Mouse (Mus musculus): ENCODE data around the gene Myo9b.

Gene Myo9b

DNA sequence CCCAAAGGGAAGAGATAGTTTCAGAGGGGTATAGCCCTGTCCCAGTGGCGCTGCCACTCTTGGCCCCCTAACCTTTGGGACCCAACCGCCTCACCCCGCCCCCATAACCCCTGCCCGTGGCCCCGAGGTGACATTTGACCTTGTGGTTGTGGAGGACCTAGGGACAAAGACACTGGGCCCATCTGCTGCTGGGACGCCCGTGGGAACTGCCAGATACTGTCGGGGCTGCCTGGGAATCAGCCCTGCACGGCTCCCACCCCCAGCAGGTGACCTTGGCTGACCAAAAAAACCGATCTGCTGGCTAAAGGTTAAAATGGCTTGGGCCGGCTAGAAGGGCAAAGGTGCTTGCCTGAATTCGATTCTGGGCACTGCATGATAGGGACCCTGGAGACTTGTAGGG lies 110.9 kb downstream of the Myo9b start:
- in situ Hi-C loops (cut with MboI, MseI) = no loop called here

GRCm38 (mm10) chr8:71383860-71384259 lies 111.3 kb downstream of the Myo9b start:
- in situ Hi-C loops (cut with MboI, MseI) = no loop called here

- in situ Hi-C loops (cut with MboI, MseI) = no loop called here
Measured at GRCm38 (mm10) chr8:71385212-71385835, 112.8 kb downstream of the Myo9b start.

DNA sequence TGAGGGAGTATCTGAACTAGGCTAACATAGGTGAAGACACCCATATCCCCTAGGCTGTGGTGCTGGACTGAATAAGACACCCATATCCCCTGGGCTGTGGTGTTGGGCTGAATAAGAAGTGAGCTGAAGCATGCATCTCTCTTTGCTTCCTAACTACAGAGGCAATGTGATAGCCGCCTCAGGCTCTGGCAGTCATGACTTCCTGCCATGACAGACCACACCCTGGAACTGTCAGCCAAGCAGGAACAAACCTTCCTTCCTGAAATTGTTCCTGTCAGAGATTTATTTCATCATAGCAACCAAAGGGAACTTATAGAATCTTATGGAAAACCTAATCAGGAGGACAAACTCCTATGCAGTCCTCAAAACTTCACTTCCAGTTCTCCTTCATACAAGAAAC lies 115.8 kb downstream of the Myo9b start:
- in situ Hi-C loops (cut with MboI, MseI) = no loop called here

GRCm38 (mm10) chr8:71391696-71392095 lies 119.2 kb downstream of the Myo9b start:
- in situ Hi-C loops (cut with MboI, MseI) = no loop called here

GRCm38 (mm10) chr8:71392391-71392790 lies 119.9 kb downstream of the Myo9b start:
- in situ Hi-C loops (cut with MboI, MseI) = no loop called here

GRCm38 (mm10) chr8:71392871-71393270 lies 120.4 kb downstream of the Myo9b start:
- in situ Hi-C loops (cut with MboI, MseI) = no loop called here

- in situ Hi-C loops (cut with MboI, MseI) = no loop called here
Measured at GRCm38 (mm10) chr8:71394481-71394880, 122.0 kb downstream of the Myo9b start.

DNA sequence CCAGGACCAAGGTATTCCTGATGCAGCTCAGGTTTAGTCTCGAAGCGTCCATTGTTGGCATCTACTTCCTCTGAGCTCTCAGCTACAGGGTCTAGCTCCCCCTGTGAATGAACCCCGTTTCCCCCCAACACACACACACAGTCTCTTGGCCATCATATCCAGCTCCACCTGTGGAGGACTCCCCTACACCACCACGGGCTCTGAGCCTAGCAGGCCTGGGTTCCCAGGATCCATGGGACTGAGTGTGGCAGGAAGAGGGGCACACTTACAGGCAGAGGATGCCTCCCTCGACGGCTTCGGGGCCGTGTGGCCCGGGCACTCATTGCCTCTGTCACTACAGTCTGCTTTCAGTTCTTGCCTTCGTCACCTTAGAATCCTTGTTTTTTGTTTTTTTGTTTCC lies 122.6 kb downstream of the Myo9b start:
- in situ Hi-C loops (cut with MboI, MseI) = loop anchor here (5.0 kb wide), 1 partner anchor 858 kb away; the partner anchor contains the start of gene Ell

DNA sequence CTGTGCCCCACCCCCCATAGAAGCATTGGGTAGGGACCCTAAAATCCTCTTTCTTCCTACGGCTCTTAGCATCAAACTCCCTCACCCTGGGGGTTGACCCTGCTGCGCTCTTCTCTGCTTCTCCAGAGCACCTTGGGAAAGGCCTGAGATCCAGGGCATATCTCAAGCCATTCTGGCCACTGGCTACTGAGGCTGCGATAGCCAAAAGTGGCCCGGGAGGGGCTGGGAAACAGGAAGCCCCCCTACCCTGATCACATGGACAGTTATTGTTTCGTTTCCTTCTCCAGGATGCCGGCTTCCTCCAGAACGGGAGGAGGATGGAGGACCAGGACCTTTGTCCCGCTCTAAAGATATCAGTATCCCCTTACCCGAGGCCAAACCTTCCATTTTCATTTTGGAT lies 123.1 kb downstream of the Myo9b start, which contains the start of gene Ushbp1:
TSS of gene Ushbp1 (minus strand) at position 174 of the 400 bp plus-strand sequence.
- in situ Hi-C loops (cut with MboI, MseI) = loop anchor here (5.0 kb wide), 1 partner anchor 858 kb away; the partner anchor contains the start of gene Ell

DNA sequence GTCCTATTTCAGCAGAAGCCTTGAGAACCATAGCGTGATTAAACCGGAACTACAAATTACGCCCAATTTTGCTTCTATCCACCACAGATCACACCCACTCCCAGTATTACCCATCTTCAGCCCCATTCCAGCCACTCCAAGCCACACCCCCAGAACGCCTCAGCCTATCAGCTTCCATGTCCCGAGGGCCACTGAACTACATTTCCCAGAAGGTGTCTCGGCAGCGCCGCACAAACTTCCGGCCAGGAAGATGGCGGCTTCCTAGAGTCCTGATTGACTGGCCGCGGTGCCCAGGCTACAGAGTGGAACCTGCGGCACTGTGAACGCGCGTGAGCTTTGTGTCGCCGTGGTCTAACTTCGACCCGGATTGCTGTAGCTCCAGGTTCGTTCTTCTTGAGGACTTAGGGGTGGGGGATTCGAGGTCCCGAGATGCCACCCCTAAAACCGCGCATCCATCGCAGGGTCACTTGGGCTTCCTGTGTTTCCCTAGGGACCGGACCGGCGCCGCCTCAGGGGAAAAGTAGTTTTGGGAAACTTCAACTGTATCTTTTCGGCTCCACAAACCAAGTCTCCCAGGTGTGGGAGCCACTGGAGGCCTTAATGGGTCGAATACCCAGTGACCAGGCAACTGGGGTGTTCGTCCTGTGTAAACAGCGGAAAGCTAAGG lies 124.3 kb downstream of the Myo9b start, which contains the start of gene Babam1:
TSS of gene Babam1 (plus strand) at position 223 of the 667 bp plus-strand sequence.
- in situ Hi-C loops (cut with MboI, MseI) = loop anchor here (5.0 kb wide), 1 partner anchor 859 kb away; the partner anchor contains the start of gene Ell

GRCm38 (mm10) chr8:71397701-71398100 lies 125.2 kb downstream of the Myo9b start:
- in situ Hi-C loops (cut with MboI, MseI) = loop anchor here (5.0 kb wide), 1 partner anchor 860 kb away; the partner anchor contains the start of gene Ell

- in situ Hi-C loops (cut with MboI, MseI) = no loop called here
Measured at GRCm38 (mm10) chr8:71400826-71401225, 128.3 kb downstream of the Myo9b start.

GRCm38 (mm10) chr8:71401454-71401853 lies 128.9 kb downstream of the Myo9b start:
- in situ Hi-C loops (cut with MboI, MseI) = no loop called here

- in situ Hi-C loops (cut with MboI, MseI) = no loop called here
Measured at GRCm38 (mm10) chr8:71402446-71402964, 130.0 kb downstream of the Myo9b start.

- in situ Hi-C loops (cut with MboI, MseI) = no loop called here
Measured at GRCm38 (mm10) chr8:71403107-71403885, 130.8 kb downstream of the Myo9b start.

DNA sequence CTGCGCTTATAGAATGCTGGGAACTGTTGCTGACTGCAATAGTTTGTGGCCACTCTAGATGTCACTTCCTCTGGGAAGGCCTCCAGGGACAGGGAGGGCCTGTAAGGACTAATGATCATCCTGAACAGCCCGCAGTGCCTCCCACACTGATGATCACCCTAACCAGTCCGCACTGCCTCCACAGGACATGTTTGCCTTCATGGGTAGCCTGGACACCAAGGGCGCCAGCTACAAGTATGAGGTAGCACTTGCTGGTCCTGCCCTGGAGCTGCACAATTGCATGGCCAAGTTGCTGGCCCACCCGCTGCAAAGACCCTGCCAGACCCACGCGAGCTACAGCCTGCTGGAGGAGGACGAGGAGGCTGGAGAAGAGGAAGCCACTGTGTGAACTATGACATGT lies 131.5 kb downstream of the Myo9b start:
- in situ Hi-C loops (cut with MboI, MseI) = no loop called here

GRCm38 (mm10) chr8:71404951-71405351 lies 132.4 kb downstream of the Myo9b start:
- in situ Hi-C loops (cut with MboI, MseI) = loop anchor here (5.0 kb wide), 1 partner anchor 33 kb away; the partner anchor contains the start of gene Ocel1

DNA sequence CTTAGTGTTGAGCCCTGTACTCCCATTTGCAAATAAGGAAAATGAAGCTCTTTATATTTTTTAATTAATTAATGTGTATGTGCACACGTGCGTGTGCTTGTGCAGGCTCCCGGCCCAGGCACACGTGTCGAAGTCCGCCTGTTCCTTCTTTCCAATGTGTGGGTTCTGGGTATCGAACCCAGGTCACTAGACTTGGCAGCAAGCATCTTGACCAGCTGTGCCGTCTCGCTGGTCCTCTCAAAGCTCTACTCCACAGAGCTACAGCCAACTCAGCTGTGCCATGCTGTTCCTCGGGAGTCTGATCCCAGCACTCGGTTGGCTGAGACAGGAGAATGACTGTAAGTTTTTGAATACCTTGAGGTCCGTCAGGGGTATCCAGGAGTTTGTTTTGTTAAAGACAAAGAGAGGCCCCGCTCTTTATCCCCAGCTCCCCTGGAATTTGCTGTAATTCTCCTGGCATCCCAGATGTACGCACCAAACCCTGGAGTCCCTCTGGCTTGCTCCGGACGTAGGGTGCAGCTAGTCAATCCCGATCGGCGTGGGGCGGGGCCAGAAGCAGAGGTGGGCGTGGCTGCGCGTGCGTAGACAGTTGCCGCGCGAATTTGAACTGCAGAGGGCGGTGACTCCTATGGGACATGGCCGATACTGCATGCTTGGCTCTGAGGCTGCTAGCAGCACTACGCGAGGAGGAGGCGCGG lies 133.0 kb downstream of the Myo9b start, which contains the start of gene Ankle1:
TSS of gene Ankle1 (plus strand) at position 610 of the 698 bp plus-strand sequence.
- in situ Hi-C loops (cut with MboI, MseI) = loop anchor here (5.0 kb wide), 1 partner anchor 33 kb away; the partner anchor contains the start of gene Ocel1

DNA sequence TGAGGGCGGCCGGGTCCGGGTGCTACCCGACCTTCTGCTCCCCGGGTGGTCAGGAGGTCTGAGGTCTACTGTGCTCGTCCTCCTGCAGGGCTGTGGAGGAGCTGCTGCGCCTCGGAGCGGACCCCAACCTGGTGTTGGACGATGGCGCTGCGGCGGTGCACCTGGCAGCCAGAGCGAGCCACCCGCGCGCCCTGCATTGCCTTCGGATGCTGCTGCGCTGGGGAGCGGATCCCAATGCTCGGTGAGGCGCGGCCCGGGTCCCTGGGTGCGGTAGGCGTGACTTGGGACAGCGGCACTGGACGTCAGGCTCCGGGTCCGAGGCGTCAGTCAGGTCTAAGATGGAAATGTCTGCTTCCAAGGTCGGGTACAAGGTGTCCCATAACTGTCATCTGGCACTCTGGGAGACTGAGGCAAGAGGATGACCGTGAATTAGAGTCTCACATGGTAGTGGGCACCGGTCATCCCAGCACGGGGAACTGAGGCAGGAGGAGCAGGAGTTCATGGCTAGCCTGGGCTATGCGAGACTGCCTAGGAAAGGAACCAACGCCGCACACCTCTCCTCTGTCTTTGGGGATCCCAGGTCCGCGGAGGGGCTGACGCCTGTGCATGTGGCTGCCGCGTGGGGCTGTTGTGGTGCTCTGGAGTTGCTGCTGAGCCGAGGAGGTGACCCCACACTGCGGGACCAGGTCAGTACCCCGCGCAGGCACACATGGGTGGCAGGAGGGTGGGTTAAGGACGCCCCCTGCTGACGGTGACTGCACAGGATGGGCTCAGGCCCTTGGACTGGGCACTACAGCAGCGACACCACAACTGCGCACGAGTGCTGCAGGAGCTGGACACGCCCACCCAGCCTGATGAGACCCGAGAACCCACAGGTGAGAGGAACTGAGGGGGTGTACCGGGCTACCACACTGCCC lies 133.8 kb downstream of the Myo9b start:
- in situ Hi-C loops (cut with MboI, MseI) = loop anchor here (5.0 kb wide), 1 partner anchor 34 kb away; the partner anchor contains the start of gene Ocel1
